Mouse (Mus musculus): Measurements from ENCODE around the gene Rin1. TPM values are rescaled to one million over a fixed set of nuclear protein-coding genes. Genes with fewer than 3 reads are reported as not detected.
"Not testable (repeated sequence)": the region's sequence is repeated elsewhere in the genome, so short reads cannot be mapped to it uniquely, and the experiment has no call there.

Rin1 gene
- total and polyA plus RNA-seq, 3 experiments = 0.13 to 0.89 (median 0.47) TPM

GRCm38 (mm10) chr19:5086533-5086932 is 36.3 kb downstream of the Rin1 start:
- H3K27ac ChIP-seq (ENCODE audit: insufficient read depth, low read depth); H3K9ac ChIP-seq (ENCODE audit: insufficient read depth, low read depth); H3K79me2 ChIP-seq (replicated peaks; ENCODE audit: control insufficient read depth, extremely low read depth, insufficient read depth, poor library complexity, severe bottlenecking); dilution Hi-C loops (cut with MboI; ENCODE audit: extremely low pct_ligation_motif_present, extremely low pct_unique_long_range_greater_than_20kb, low sequenced_read_pairs); H3K4me3 ChIP-seq (replicated peaks in 1 of 3; ENCODE audit: low read depth in 2 of 3, low read length in 2 of 3, poor library complexity in 1 of 3); H3K9me3 ChIP-seq (replicated peaks; ENCODE audit: low read length); H3K4me2 ChIP-seq (ENCODE audit: insufficient read depth, low read depth, poor library complexity, severe bottlenecking); DNase-seq (ENCODE audit: extremely low read depth): not testable (repeated sequence)
- Histone ChIP-seq H3K27me3 (replicated peaks) (peaks cover 42% of the 10 kb centered on the region), H3K4me1 (ENCODE audit: control insufficient read depth in 1 of 2, insufficient read depth in 2 of 2) (peaks cover 15 to 18% of the 10 kb centered on the region in 2 experiments), H3K36me3 (replicated peaks in 1 of 2; ENCODE audit: control insufficient read depth in 1 of 2, insufficient read depth in 1 of 2, low read length in 1 of 2) (peaks cover 12 to 21% of the 10 kb centered on the region in 2 experiments)
- in situ Hi-C loops (cut with MboI; ENCODE audit: low pct_ligation_motif_present, low pct_unique_long_range_greater_than_20kb, low sequenced_read_pairs) = loop anchor here (5.0 kb wide), 1 partner anchor 44 kb away; the partner anchor contains the start of gene Brms1
- peak in 1 of 2 experiments; percentile 34; a peak in 2 of 4 replicates for TF ChIP-seq CTCF (conservative IDR thresholded peaks at IDR 0.05 in 1 of 2, IDR thresholded peaks at IDR 0.05 in 1 of 2; ENCODE audit: low read depth in 2 of 2, low read length in 2 of 2)

- dilution Hi-C loops (cut with MboI; ENCODE audit: extremely low pct_ligation_motif_present, extremely low pct_unique_long_range_greater_than_20kb, low sequenced_read_pairs) (no loop called here), in situ Hi-C loops (cut with MboI; ENCODE audit: low pct_ligation_motif_present, low pct_unique_long_range_greater_than_20kb, low sequenced_read_pairs) (loop anchor here (5.0 kb wide), 1 partner anchor 46 kb away; the partner anchor contains the start of gene Brms1)
- Histone ChIP-seq H3K9ac (ENCODE audit: insufficient read depth, low read depth) (peak within 1 kb of the TSS; percentile 42), H3K4me3 (replicated peaks in 1 of 3; ENCODE audit: low read depth in 2 of 3, low read length in 2 of 3, poor library complexity in 1 of 3) (peak within 1 kb of the TSS; percentile 86 to 93 (median 88)), H3K27ac (ENCODE audit: insufficient read depth, low read depth) (peak within 1 kb of the TSS; percentile 48), H3K4me2 (ENCODE audit: insufficient read depth, low read depth, poor library complexity, severe bottlenecking) (peak within 1 kb of the TSS; percentile 75), H3K36me3 (replicated peaks in 1 of 2; ENCODE audit: control insufficient read depth in 1 of 2, insufficient read depth in 1 of 2, low read length in 1 of 2) (peaks cover 24 to 37% of the 10 kb centered on the region in 2 experiments), H3K27me3 (replicated peaks) (peaks cover 27% of the 10 kb centered on the region), H3K4me1 (ENCODE audit: control insufficient read depth in 1 of 2, insufficient read depth in 2 of 2) (peaks cover 12 to 15% of the 10 kb centered on the region in 2 experiments), H3K9me3 (replicated peaks; ENCODE audit: low read length) (peaks cover 3% of the 10 kb centered on the region), H3K79me2 (replicated peaks; ENCODE audit: control insufficient read depth, extremely low read depth, insufficient read depth, poor library complexity, severe bottlenecking) (no peaks in the 10 kb centered on the region)
- peak; percentile 100 for DNase-seq (ENCODE audit: extremely low read depth)
- TF ChIP-seq MEF2A (IDR thresholded peaks at IDR 0.05; ENCODE audit: borderline replicate concordance, low read depth, low read length) (no peak), BHLHE40 (IDR thresholded peaks at IDR 0.05; ENCODE audit: low read depth, low read length) (no peak), ZKSCAN1 (IDR thresholded peaks at IDR 0.05; ENCODE audit: borderline replicate concordance, low read depth, low read length) (no peak), HCFC1 (IDR thresholded peaks at IDR 0.05; ENCODE audit: low read depth, low read length) (peak; percentile 81), USF1 (IDR thresholded peaks at IDR 0.05; ENCODE audit: low read depth, low read length) (no peak), IRF4 (IDR thresholded peaks at IDR 0.05; ENCODE audit: low read depth, low read length) (peak; percentile 33; the same call in 1 of the 2 replicates), MXI1 (IDR thresholded peaks at IDR 0.05; ENCODE audit: low read depth, low read length) (peak; percentile 98), TBP (conservative IDR thresholded peaks at IDR 0.05; ENCODE audit: low read depth, low read length) (0 out of 2 replicates have a peak, but pooled peaks have one; percentile 27), ELF1 (IDR thresholded peaks at IDR 0.05; ENCODE audit: low read depth, low read length) (peak; percentile 94), USF2 (conservative IDR thresholded peaks at IDR 0.05; ENCODE audit: low read depth, low read length) (no peak), MAFK (IDR thresholded peaks at IDR 0.05; ENCODE audit: insufficient replicate concordance, low read length) (no peak), TCF12 (IDR thresholded peaks at IDR 0.05; ENCODE audit: low read depth, low read length) (peak; percentile 73), MYC (IDR thresholded peaks at IDR 0.05; ENCODE audit: low read depth, low read length) (no peak), ZMIZ1 (IDR thresholded peaks at IDR 0.05; ENCODE audit: low read depth, low read length) (no peak), CHD2 (IDR thresholded peaks at IDR 0.05; ENCODE audit: low read length) (peak; percentile 86), RAD21 (IDR thresholded peaks at IDR 0.05; ENCODE audit: low read depth, low read length) (no peak), JUN (IDR thresholded peaks at IDR 0.05; ENCODE audit: insufficient read depth, low read depth, low read length) (no peak), PAX5 (IDR thresholded peaks at IDR 0.05; ENCODE audit: low read length) (no peak), NELFE (IDR thresholded peaks at IDR 0.05; ENCODE audit: low read depth, low read length) (peak; percentile 71), ETS1 (conservative IDR thresholded peaks at IDR 0.05; ENCODE audit: low read depth, low read length) (no peak), E2F4 (IDR thresholded peaks at IDR 0.05; ENCODE audit: insufficient replicate concordance, low read depth, low read length) (no peak), ZNF384 (IDR thresholded peaks at IDR 0.05; ENCODE audit: low read depth, low read length) (no peak), MAZ (IDR thresholded peaks at IDR 0.05; ENCODE audit: low read depth, low read length) (0 out of 2 replicates have a peak, but pooled peaks have one; percentile 44), GABPA (IDR thresholded peaks at IDR 0.05; ENCODE audit: insufficient replicate concordance, low read depth, low read length) (no peak; the same call in 1 of the 2 replicates), SMC3 (IDR thresholded peaks at IDR 0.05; ENCODE audit: low read depth, low read length) (peak; percentile 30), CTCF (conservative IDR thresholded peaks at IDR 0.05 in 1 of 2, IDR thresholded peaks at IDR 0.05 in 1 of 2; ENCODE audit: low read depth in 2 of 2, low read length in 2 of 2) (peak in 1 of 2 experiments; percentile 60; a peak in 2 of 4 replicates), KAT2A (IDR thresholded peaks at IDR 0.05; ENCODE audit: insufficient replicate concordance, low read length) (0 out of 2 replicates have a peak, but pooled peaks have one; percentile 18), POLR2AphosphoS2 (IDR thresholded peaks at IDR 0.05; ENCODE audit: low read depth, low read length) (no peak), RCOR1 (conservative IDR thresholded peaks at IDR 0.05; ENCODE audit: low read depth, low read length) (no peak)
Observed at GRCm38 (mm10) chr19:5087884-5088728, 37.8 kb downstream of the Rin1 start, which contains the start of gene Yif1a. Gene Yif1a (plus strand): TSS chr19:5088538.

All from CH12.LX (cell line).